Mouse (Mus musculus) kidney, postnatal 0 days (tissue): ENCODE measurements around the gene Snap23. TPM values are rescaled to one million over a fixed set of nuclear protein-coding genes. Genes with fewer than 3 reads are reported as not detected.
A peak's percentile ranks its signal among the peaks of the same experiment; 100 is the strongest.

Source experiments
- ATAC-seq: fragments of 200-750 bp; cut with Nextera tagmentation; replicated peaks from 2 replicates; pipeline ENCODE4 v1.8.0; 2017; ENCODE audit warnings: low read depth, moderate number of reproducible peaks, moderate TSS enrichment, moderate library complexity; ENCODE audit not compliant: low FRiP score
- DNase-seq: peaks from one replicate; pipeline ENCODE4 v3.0.0-alpha.2; 2016; ENCODE audit warnings: low spot score
- H3K27ac ChIP-seq: fragments of 300-500 bp; sonication (generic); 2 replicates; pipeline ENCODE4 v1.5.1; 2014; ENCODE audit warnings: mild to moderate bottlenecking
- H3K27me3 ChIP-seq: fragments of 300-500 bp; sonication (generic); 2 replicates; pipeline ENCODE4 v1.6.1; 2014; ENCODE audit warnings: low read length, mixed read lengths; ENCODE audit not compliant: insufficient read depth
- H3K36me3 ChIP-seq: fragments of 300-500 bp; sonication (generic); 2 replicates; pipeline ENCODE4 v1.6.1; 2014; ENCODE audit warnings: low read length, mixed read lengths; ENCODE audit not compliant: insufficient read depth
- H3K4me1 ChIP-seq: fragments of 300-500 bp; sonication (generic); replicated peaks from 2 replicates; pipeline ENCODE4 v1.6.1; 2014; ENCODE audit warnings: antibody characterized with exemption, low read length, mixed read lengths; ENCODE audit not compliant: insufficient read depth
- H3K4me2 ChIP-seq: fragments of 300-500 bp; sonication (generic); 2 replicates; pipeline ENCODE4 v1.6.1; 2014; ENCODE audit warnings: mild to moderate bottlenecking, low read length, moderate library complexity, mixed read lengths
- H3K4me3 ChIP-seq: fragments of 300-500 bp; sonication (generic); replicated peaks from 2 replicates; pipeline ENCODE4 v1.5.1; 2014; ENCODE audit warnings: low read depth, low read length
- H3K9ac ChIP-seq: fragments of 300-500 bp; sonication (generic); 2 replicates; pipeline ENCODE4 v1.6.1; 2014; ENCODE audit warnings: low read depth, low read length
- H3K9me3 ChIP-seq: fragments of 300-500 bp; sonication (generic); replicated peaks from 2 replicates; pipeline ENCODE4 v1.6.1; 2016; ENCODE audit warnings: low read length, inconsistent platforms, mixed read lengths
- CTCF ChIP-seq: IDR thresholded peaks from 2 replicates; pipeline ENCODE4 v1.5.1; 2016; ENCODE audit warnings: antibody characterized with exemption, low read depth, mild to moderate bottlenecking, moderate library complexity
- WGBS: fragments of 180-500 bp; shearing (Covaris S2); extraction: QIAGEN DNeasy Blood & Tissue Kit; methylation state at CpG from one replicate; pipeline ENCODE4 v1.1.7; 2014; 5-methylcytosine and 5-hydroxymethylcytosine counted together
- polyA plus RNA-seq: library from polyadenylated mRNA; unstranded; fragments of >200 nt; fragmentation: Nextera tagmentation; extraction: Ambion mirVana; gene quantifications from 2 replicates; pipeline ENCODE4 v1.2.1, GENCODE M21; 2015

The Snap23 gene
- polyA plus RNA-seq, 1 experiment from 2014 or later = 36.3 TPM

DNA sequence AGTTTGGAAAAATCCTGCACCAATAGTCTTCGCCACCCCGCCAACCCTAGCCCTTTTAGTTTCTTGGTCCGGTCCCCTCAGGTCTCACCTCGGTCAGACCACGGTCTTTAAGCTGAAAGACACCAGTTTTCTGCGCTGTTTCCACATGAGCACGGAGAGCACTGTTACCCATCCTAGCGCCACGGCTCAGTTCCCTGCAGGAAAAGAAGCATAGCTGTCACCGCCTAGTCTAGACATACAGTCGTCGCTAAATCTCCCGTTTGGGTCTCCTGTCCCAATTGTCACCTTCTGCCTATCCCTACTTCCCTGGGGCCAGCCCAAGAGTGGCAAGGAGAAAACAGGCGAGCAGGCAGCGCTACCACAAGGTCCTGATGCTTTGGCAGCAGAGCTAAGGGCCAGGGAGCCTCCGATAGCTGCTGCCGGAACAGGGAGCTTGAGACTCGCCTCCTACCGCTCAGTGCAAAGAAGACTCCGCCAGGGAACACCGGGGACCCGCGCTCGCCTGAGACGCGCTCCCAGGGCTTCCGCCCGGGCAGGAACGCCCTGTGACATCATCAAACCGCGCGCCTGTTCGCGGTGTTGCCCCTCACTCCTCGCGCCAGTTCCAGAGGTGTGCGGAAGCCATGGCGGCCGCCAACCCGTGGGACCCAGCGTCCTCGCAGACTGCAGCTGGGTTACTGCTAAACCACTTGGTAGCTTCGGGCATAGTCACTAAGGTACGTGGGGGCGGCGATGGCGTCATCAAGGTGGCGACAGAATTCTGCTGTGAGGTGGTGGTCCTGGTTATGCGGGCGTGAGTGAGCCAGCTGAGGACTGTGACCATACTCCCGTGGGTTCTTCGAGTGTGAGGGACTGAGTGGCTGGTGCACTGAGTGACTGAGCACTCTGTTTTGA, 41.6 kb downstream of the Snap23 start, which contains the start of the genes Haus2 and Lrrc57:
Haus2 (plus strand) TSS at position 554 of the 894 bp plus-strand sequence.
Lrrc57 (minus strand) TSS at position 691 of the 894 bp plus-strand sequence.
- peak; percentile 22; the same call in 1 of the 2 replicates for TF ChIP-seq CTCF
- Histone ChIP-seq H3K36me3 (no peaks in the 10 kb centered on the region), H3K4me1 (peaks cover 15% of the 10 kb centered on the region), H3K27ac (peak within 1 kb of the TSS; percentile 89), H3K27me3 (no peaks in the 10 kb centered on the region), H3K4me3 (peak within 1 kb of the TSS; percentile 99), H3K9me3 (no peaks in the 10 kb centered on the region), H3K4me2 (peak within 1 kb of the TSS; percentile 89), H3K9ac (peak within 1 kb of the TSS; percentile 91)
- WGBS = under 1% methylated on average over 52 of the region's 52 CpGs
- DNase-seq = peak; percentile 95
- peak; percentile 99 for ATAC-seq

DNA sequence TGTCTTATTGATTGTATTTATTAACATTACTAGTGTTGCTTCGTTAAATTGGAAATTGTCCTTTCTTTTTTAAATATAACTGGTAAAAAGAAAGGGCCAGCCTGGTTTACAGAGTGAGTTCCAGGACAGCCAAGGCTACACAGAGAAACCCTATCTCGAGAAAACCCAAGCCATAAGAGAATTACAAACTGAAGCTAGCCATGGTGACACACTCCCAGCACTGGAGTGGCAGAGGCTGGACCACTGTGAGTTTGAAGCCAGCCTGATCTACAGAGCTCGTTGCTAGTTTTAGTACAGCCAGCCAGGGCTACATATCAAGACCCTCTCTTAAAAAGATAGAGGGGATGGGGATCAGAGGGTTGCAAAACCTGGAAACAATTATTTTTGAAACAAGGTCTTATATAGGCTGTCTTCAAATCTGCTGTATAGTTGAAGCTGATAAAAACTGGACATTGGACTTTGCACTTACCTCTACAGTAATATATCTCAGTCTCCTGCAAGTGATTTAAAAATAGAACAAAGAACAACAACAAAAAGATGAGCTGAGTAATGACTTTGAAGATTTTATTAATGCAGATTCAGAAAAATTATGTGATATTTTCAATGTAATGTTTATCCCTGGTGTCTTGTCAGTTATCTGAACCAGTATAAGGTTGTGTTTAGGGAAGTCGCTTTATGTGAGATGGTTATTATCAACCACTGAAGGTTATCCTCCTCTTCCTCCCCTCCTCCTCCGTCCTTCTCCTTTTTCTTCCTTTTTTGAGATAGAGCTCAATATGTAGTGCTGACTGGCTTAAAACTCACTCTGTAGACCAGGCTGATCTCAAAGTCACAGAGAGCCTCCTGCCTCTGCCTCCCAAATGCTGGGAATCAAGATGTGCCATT, 49.0 kb downstream of the Snap23 start:
- no peak for TF ChIP-seq CTCF
- ATAC-seq = no peak
- no peak overlapping the region for H3K4me3 ChIP-seq
- 91% methylated on average over 5 of the region's 5 CpGs for WGBS
- DNase-seq = no peak
- H3K9me3 ChIP-seq = no peaks in the 10 kb centered on the region
- peaks cover 17% of the 10 kb centered on the region; the same call in 1 of the 2 replicates for H3K36me3 ChIP-seq
- no peaks in the 10 kb centered on the region for H3K4me1 ChIP-seq
- no peak overlapping the region for H3K9ac ChIP-seq
- no peak overlapping the region for H3K27ac ChIP-seq
- no peak overlapping the region for H3K4me2 ChIP-seq
- no peaks in the 10 kb centered on the region for H3K27me3 ChIP-seq

- WGBS = 100% methylated on average over 1 of the region's 1 CpGs
- no peak overlapping the region for H3K27ac ChIP-seq
Measured at GRCm38 (mm10) chr2:120619538-120619937, 52.1 kb downstream of the Snap23 start.

GRCm38 (mm10) chr2:120622920-120623319, 55.4 kb downstream of the Snap23 start:
- DNase-seq = no peak
- Histone ChIP-seq H3K9ac (no peak overlapping the region), H3K27ac (no peak overlapping the region), H3K4me3 (no peak overlapping the region), H3K36me3 (peaks cover 12% of the 10 kb centered on the region; the same call in 1 of the 2 replicates), H3K4me2 (no peak overlapping the region), H3K9me3 (no peaks in the 10 kb centered on the region), H3K27me3 (no peaks in the 10 kb centered on the region), H3K4me1 (no peaks in the 10 kb centered on the region)
- TF ChIP-seq CTCF = no peak
- no peak for ATAC-seq

More at GRCm38 (mm10) chr2:120619538-120619937, 52.1 kb downstream of the Snap23 start:
- Histone ChIP-seq H3K4me3 (no peak overlapping the region), H3K4me2 (no peak overlapping the region), H3K9ac (no peak overlapping the region), H3K36me3 (peaks cover 17% of the 10 kb centered on the region; the same call in 1 of the 2 replicates), H3K9me3 (no peaks in the 10 kb centered on the region), H3K27me3 (no peaks in the 10 kb centered on the region), H3K4me1 (no peaks in the 10 kb centered on the region)
- ATAC-seq = no peak
- DNase-seq = no peak
- peak; percentile 44 for TF ChIP-seq CTCF

DNA sequence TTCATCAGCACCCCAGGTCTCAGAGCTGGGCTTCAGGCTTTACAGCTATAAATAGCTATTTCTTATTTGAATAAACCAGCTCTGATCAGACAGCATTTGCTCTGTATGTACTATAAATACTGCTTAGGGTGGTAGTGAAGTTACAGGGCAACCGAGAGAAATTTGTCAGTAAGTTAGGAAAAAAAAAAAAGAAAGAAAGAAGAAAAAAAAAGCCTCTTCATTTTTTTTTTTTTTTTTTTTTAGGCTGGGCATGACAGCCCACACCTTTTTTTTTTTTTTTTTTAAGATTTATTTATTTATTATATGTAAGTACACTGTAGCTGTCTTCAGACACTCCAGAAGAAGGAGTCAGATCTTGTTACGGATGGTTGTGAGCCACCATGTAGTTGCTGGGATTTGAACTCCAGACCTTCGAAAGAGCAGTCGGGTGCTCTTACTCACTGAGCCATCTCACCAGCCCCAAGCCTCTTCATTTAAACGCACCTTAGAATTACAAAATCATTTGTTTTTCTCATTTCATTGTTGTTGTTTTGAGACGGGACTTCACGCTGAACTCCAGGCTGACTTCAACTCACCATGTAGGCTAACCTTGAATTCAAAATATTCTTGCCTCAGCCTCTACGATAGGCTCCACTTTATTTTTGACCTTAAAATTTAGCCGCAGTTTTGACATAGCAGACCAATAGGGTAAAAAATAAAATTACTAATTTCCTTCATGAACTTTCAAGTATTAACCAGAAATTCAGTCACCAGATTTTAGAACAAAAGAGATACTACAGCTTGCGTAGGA, 60.8 kb downstream of the Snap23 start:
- Histone ChIP-seq H3K27ac (no peak overlapping the region), H3K36me3 (no peaks in the 10 kb centered on the region), H3K4me2 (peak overlapping the region; percentile 56), H3K4me3 (peak overlapping the region; percentile 46), H3K9ac (peak overlapping the region; percentile 10; the same call in 1 of the 2 replicates), H3K4me1 (0 out of 2 replicates have a peak, but pooled peaks cover 7% of the 10 kb centered on the region), H3K9me3 (no peaks in the 10 kb centered on the region), H3K27me3 (no peaks in the 10 kb centered on the region)
- WGBS = 25% methylated on average over 10 of the region's 10 CpGs
- TF ChIP-seq CTCF = no peak
- no peak for DNase-seq
- no peak for ATAC-seq
